Mouse (Mus musculus): ENCODE data around the gene Rps6kc1.

DNA sequence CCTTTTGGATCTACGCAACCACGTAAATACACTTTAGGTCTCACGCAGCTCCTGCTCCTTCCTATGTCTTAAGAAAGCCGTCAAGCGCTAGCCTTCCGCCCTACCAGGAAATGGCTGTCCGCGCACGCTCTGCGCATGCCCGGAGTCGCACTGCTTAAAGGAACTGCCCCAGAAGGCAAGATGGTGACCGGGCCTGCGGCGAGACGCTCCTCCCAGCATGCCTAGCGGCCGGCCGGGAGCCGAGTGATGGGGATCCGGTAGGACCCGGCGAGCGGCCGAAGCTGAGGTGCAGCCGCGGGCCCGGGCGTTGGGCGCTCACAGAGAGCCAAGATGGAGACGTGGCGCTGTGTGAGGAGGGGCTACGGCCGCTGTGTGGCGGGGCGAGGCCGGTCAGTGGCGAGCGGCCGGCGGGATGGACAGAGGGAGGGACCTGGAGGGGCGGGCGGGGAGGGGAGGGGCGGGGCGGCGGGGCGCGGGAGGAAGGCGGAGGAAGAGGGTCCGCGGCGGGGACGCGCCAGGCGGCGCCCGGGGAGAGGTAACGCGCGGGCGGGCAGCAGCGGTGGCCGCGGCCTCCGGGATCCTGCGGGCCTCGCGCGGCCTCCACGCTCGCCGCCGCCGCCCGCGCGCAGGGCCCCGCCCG, 16.9 kb upstream of the Rps6kc1 start:
- TF ChIP-seq POLR2A (IDR thresholded peaks at IDR 0.05; ENCODE audit: borderline replicate concordance, control insufficient read depth, low read depth, low read length): peak; percentile 89
- peak; percentile 8; the same call in 1 of the 2 replicates for TF ChIP-seq CTCF (IDR thresholded peaks at IDR 0.05; ENCODE audit: control insufficient read depth, insufficient read depth, low read length)
